Mouse (Mus musculus) G1E (cell line): ENCODE measurements around the gene Tmem136.

Experiments used
- CTCF ChIP-seq: IDR thresholded peaks from 2 replicates; pipeline ENCODE4 v1.5.1; 2012; ENCODE audit warnings: low read depth, low read length, inconsistent platforms, mixed read lengths
- GATA1 ChIP-seq: IDR thresholded peaks from 2 replicates; pipeline ENCODE4 v1.6.1; 2012; ENCODE audit warnings: borderline replicate concordance, low read length, inconsistent platforms, mixed read lengths

DNA sequence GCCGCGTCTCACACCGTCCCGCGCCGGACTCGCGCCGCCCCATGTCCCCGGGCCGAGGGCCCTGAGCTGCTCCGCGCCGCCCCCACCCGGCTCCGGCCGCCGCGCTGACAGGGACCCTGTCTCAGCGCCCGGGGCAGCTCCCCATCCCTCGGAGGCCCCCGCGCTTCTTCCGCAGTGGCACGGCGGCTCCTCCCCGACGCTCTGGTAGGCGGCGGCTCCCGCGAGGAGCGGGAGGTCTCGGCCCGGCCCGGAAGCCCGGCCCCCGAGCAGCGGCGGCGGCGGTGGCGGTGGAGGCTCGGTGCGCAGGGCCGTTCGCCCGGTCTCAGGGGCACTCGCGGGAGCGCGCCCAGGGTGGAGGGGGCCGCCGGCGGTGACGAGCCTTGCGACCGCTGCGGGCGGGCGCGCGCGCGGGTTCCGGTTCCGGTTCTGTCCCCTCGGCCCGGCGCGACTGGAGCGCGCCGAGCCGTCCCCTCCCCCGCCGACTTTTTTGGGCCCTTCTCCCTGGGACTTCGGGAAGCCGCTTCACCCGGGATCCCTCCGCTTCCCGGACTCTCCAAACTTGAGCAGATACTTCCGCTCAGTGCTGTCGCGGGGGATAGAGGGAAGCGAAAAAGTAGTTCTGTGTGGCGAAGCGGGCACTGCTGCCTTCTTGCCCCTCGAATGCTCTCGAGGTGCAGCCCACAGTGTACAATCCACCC is 10.6 kb downstream of the Tmem136 start:
- no peak for TF ChIP-seq CTCF
- no peak for TF ChIP-seq GATA1
